Comparison of ENCODE assay signal across 19 mouse cellular contexts in the genomic region with DNA sequence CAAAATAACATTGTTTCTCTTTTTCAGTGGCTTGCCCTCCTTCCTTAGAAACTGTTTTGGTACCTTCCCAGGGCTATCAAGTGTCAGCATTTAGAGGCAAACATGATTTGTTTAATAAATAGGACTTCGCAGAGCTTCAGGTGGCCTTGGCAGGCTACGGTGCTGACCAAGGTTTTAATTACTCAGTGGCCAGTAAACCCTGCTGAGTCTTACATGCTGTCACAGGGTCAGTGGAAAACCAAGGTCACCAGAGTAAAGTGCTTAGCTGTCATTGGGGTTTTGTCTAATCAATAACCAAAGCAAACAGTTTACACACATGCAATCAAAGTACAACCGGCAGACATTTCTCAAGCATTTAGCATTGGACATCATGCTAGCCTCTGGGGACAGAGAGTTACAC. TPM values are rescaled to one million over a fixed set of nuclear protein-coding genes. Genes with fewer than 3 reads are reported as not detected.
DNase-seq lines count a peak whose midpoint lies in the region; ATAC-seq and TF ChIP-seq lines count a peak whose summit lies in the region.
"Had no signal": no experiment of that assay in that cellular context is flagged by ENCODE, and none has a peak within 500 bp of the region (broad histone marks: within the 10 kb centered on the region; RNA-seq: fewer than 3 reads in every experiment).

No protein-coding gene starts in this region.

- no peak overlapping the region for H3K9ac ChIP-seq in kidney, embryonic 15.5 days
- H3K9ac ChIP-seq in liver, embryonic 13.5 days: no peak overlapping the region
- H3K9ac ChIP-seq: forebrain, embryonic 15.5 days; heart, embryonic 12.5 days; lung, embryonic 15.5 days; midbrain, embryonic 13.5 days had no signal

- TF ChIP-seq CTCF in Patski (IDR thresholded peaks at IDR 0.05): no peak

- in situ Hi-C loops in Patski (cut with MboI; ENCODE audit: low pct_unique_long_range_greater_than_20kb): no loop called here

- no peak overlapping the region for H3K4me2 ChIP-seq in kidney, embryonic 15.5 days
- H3K4me2 ChIP-seq in liver, embryonic 13.5 days: no peak overlapping the region
- H3K4me2 ChIP-seq: forebrain, embryonic 15.5 days; heart, embryonic 12.5 days; lung, embryonic 15.5 days; midbrain, embryonic 13.5 days had no signal

- POLR2A ChIA-PET in Patski (lab: Charles Lee): no interaction called here

- H3K9me3 ChIP-seq in kidney, embryonic 15.5 days (replicated peaks): no peaks in the 10 kb centered on the region
- no peaks in the 10 kb centered on the region for H3K9me3 ChIP-seq in liver, embryonic 13.5 days (replicated peaks)
- H3K9me3 ChIP-seq: forebrain, embryonic 15.5 days; limb, embryonic 10.5 days; lung, embryonic 15.5 days; midbrain, embryonic 13.5 days had no signal

- H3K36me3 ChIP-seq in kidney, embryonic 15.5 days: no peaks in the 10 kb centered on the region
- no peaks in the 10 kb centered on the region for H3K36me3 ChIP-seq in liver, embryonic 13.5 days
- H3K36me3 ChIP-seq: forebrain, embryonic 15.5 days; heart, embryonic 12.5 days; limb, embryonic 10.5 days; lung, embryonic 15.5 days; midbrain, embryonic 13.5 days had no signal

- WGBS in kidney, embryonic 15.5 days: 33% methylated on average over 3 of the region's 3 CpGs
- WGBS in liver, embryonic 13.5 days (ENCODE audit: insufficient replicate concordance): 72% methylated on average over 3 of the region's 3 CpGs

- ATAC-seq in Patski: peak; percentile 79
- ATAC-seq in kidney, embryonic 15.5 days (replicated peaks; ENCODE audit: low FRiP score): 0 out of 2 replicates have a peak, but pooled peaks have one; percentile 25
- ATAC-seq in liver, embryonic 13.5 days (ENCODE audit: low read depth): peak; percentile 70
- ATAC-seq: forebrain, embryonic 15.5 days; hindbrain, postnatal 0 days; midbrain, embryonic 13.5 days had no signal

- no peak overlapping the region; the same call in 1 of the 2 replicates for H3K27ac ChIP-seq in kidney, embryonic 15.5 days
- peak overlapping the region; percentile 69 for H3K27ac ChIP-seq in liver, embryonic 13.5 days
- H3K27ac ChIP-seq: forebrain, embryonic 15.5 days; hindbrain, postnatal 0 days; limb, embryonic 10.5 days; lung, embryonic 15.5 days; midbrain, embryonic 13.5 days had no signal

- CTCF ChIA-PET in Patski (lab: Charles Lee): interaction anchor here (1.2 to 1.4 kb wide), 2 partner anchors 9 to 19 kb away, joined by 3 read pairs; no protein-coding TSS in a partner anchor

- H3K4me3 ChIP-seq in kidney, embryonic 15.5 days (replicated peaks): no peak overlapping the region
- no peak overlapping the region for H3K4me3 ChIP-seq in liver, embryonic 13.5 days (replicated peaks)
- H3K4me3 ChIP-seq: forebrain, embryonic 15.5 days; heart, embryonic 12.5 days; limb, embryonic 10.5 days; lung, embryonic 15.5 days; midbrain, embryonic 13.5 days had no signal

- no peaks in the 10 kb centered on the region for H3K27me3 ChIP-seq in Patski
- no peaks in the 10 kb centered on the region for H3K27me3 ChIP-seq in kidney, embryonic 15.5 days
- no peaks in the 10 kb centered on the region for H3K27me3 ChIP-seq in liver, embryonic 13.5 days
- H3K27me3 ChIP-seq: forebrain, embryonic 15.5 days; heart, embryonic 12.5 days; lung, embryonic 15.5 days; midbrain, embryonic 13.5 days had no signal

- H3K4me1 ChIP-seq in kidney, embryonic 15.5 days: peaks cover 15% of the 10 kb centered on the region
- H3K4me1 ChIP-seq in liver, embryonic 13.5 days (replicated peaks): no peaks in the 10 kb centered on the region
- H3K4me1 ChIP-seq: forebrain, embryonic 15.5 days; lung, embryonic 15.5 days had no signal

- peak; percentile 35 for DNase-seq in adrenal gland, postnatal 14 days
- DNase-seq in adrenal gland, adult 18-20 months (ENCODE audit: low spot score in 2 of 2): no peak
- peak; percentile 95 for DNase-seq in Patski (ENCODE audit: low read depth, low spot score)
- no peak for DNase-seq in liver, embryonic 13.5 days
- no peak for DNase-seq in left cerebral cortex, adult 18-20 months (ENCODE audit: low spot score in 2 of 2)
- DNase-seq in lung, postnatal 10 days: no peak
- DNase-seq in urinary bladder, adult 2 months (ENCODE audit: low spot score): no peak
- DNase-seq: cerebellum, postnatal 10 days; heart, postnatal 36 days; right cerebral cortex, postnatal 4 days; thymus, postnatal 14 days had no signal

RNA-seq across cellular contexts. Expression of a gene that starts 45.4 kb away (rescaled TPM):
- 19.3 and 22.7 TPM in 2 replicates for total RNA-seq in adrenal gland, postnatal 14 days (2021)
- total RNA-seq in adrenal gland, adult 18-20 months (2021): 10 to 100 TPM; 14.0 to 14.9 TPM
- polyA plus RNA-seq in Patski (2021): 22.8 TPM
- 16.3 and 18.9 TPM in 2 replicates for polyA plus RNA-seq in kidney, embryonic 15.5 days (2015; fragmentation: Nextera tagmentation; extraction: Ambion mirVana)
- polyA plus RNA-seq in liver, embryonic 13.5 days (2015; fragmentation: Nextera tagmentation; extraction: Ambion mirVana): 0.81 and 0.90 TPM in 2 replicates
- total RNA-seq in left cerebral cortex, adult 18-20 months (2021): 10 to 100 TPM in 1 of 2 experiments, 1 to 10 TPM in 1; 9.4 to 10.6 TPM
- 15.3 and 19.0 TPM in 2 replicates for polyA plus RNA-seq in urinary bladder, adult 2 months (2012; rRNA removed)
- total RNA-seq: MEL had no signal

Comparison
In these comparisons a context has a peak if more than half of its experiments do, and no peak if none do; other contexts are left out.
1. DNase-seq: peak in adrenal gland, postnatal 14 days (single experiment) and Patski (single experiment); none in adrenal gland, adult 18-20 months (0 of 2), liver, embryonic 13.5 days (single experiment), left cerebral cortex, adult 18-20 months (0 of 2), lung, postnatal 10 days (single experiment) and urinary bladder, adult 2 months (single experiment).
2. ATAC-seq: peak in every context shown above with its lines; median percentile 79 in Patski; 70 in liver, embryonic 13.5 days; 25 in kidney, embryonic 15.5 days.